Mouse (Mus musculus): ENCODE results near the gene Gm28374.
"Not testable (repeated sequence)": the region's sequence is repeated elsewhere in the genome, so short reads cannot be mapped to it uniquely, and the experiment has no call there.

Gene Gm28374

DNA sequence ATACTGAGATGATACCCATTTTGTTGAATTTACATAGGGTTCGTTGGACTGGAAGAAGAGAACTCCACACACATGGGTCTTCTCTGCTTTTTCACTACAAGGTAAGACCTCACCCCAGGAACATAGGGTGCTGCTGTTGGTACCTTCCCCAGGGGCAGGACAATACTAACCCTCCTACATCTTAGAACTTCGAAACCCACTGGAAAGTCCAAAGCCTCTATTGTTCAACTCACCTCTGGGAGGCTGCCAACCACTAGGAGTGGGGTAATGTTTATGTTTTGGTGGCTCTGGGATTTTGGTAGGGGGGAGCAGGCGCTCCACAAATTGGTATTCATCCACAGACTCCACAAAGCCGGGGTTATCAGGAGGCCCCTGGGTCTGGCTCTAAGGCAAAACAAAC lies 25.4 kb downstream of the Gm28374 start:
- DNase-seq (ENCODE audit: low spot score in 2 of 2): no peak

DNA sequence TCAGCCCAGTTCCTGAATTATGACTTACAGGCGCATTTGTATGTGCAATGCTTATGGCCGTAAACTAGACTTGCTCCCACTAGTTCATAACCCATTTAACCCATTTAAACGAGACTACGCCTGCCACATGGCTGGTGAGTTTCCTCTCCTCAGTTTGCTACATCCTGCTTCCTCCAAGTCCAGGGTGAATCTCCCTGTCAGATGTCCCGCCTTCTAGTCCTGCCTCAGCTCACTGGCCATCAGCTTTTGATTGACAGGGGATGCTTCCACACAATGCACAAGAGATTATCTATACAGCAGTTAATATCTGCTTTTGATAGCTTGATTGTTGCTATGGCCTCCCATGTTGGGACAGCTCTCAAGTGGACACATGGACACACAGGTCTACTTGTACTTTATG lies 27.8 kb downstream of the Gm28374 start:
- DNase-seq (ENCODE audit: low spot score in 2 of 2): no peak

GRCm38 (mm10) chr19:6052516-6052915 lies 29.5 kb downstream of the Gm28374 start:
- DNase-seq (ENCODE audit: low spot score in 2 of 2): no peak

DNA sequence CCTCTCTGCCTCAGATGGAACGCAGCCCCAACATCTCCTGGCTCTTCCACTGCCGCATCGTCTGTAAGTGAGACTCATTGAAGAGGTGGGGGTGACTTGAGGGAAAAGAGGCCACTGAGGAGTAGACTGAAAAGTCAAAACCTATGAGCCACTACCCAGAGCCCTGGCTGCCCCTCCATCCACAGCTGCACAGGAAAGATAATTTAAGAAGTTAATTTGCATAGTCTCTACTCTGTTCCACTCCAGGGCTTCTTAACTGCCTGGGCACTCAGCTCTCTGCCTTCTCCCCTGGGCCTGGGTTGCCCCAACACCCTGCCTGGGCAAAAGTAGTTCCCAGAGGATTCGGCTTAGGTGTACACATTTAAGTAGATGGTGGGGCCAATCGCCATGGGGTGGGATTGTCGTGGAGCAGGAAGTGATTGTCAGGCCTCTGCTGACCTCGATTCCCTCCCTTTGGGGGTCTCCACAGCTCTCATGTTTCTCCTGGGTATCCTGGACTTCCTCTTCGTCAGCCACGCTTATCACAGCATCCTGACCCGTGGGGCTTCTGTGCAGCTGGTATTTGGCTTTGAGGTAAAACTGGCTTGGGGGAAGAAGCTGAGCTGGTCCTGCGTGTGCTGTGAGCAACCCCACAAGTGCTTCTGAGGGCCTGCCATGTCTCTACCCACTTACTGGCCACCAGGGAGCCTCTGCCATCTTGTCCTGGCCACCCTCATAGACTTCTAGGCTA lies 33.2 kb downstream of the Gm28374 start:
- no peak for DNase-seq (ENCODE audit: low spot score in 2 of 2)

- DNase-seq (ENCODE audit: low spot score in 2 of 2): no peak
Measured at GRCm38 (mm10) chr19:6047899-6048166, 34.2 kb downstream of the Gm28374 start.

DNA sequence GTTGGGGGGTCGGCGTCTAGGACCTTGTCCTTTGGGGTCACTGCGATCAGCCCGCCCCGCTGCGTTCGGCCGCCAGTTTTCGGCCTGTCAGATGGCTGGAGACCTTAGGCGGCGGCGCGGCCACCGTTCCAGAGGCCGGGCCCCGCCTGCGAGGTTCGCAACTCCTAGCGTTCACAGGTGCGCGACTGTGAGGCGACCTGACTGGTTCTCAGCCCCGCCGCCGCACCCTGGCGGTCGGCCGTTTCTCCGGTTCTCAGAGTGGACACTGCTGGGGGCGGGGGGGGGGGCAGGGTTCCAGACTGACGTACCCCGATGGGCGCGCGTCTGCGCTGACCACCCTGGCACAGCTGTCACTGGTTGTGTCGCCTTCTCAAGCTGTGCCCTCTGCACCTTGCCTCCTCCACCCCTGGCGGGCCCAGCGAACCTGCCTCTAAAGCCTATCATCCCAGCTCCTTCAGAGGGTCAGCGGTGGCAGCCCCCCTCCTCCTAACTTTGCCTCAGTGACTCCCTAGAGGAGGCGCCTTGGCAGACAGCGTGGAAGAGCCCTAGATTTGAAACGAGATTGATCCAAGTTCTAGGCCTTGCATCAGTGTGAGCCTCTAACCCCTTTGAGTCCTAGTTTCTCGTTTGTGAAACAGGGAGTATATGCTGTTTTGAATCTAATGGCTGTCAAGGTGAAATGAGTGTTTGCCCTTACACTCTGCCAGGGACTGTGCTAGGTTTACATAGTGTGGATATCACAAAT lies 34.7 kb downstream of the Gm28374 start:
- no peak for DNase-seq (ENCODE audit: low spot score in 2 of 2)

- peak; percentile 79 to 80 for DNase-seq (ENCODE audit: low spot score in 2 of 2)
Measured at GRCm38 (mm10) chr19:6046294-6047153, 35.5 kb downstream of the Gm28374 start, which contains the start of gene Syvn1. Syvn1 (plus strand) TSS chr19:6046576.

GRCm38 (mm10) chr19:6045366-6046293 lies 36.4 kb downstream of the Gm28374 start:
- DNase-seq (ENCODE audit: low spot score in 2 of 2): no peak

DNA sequence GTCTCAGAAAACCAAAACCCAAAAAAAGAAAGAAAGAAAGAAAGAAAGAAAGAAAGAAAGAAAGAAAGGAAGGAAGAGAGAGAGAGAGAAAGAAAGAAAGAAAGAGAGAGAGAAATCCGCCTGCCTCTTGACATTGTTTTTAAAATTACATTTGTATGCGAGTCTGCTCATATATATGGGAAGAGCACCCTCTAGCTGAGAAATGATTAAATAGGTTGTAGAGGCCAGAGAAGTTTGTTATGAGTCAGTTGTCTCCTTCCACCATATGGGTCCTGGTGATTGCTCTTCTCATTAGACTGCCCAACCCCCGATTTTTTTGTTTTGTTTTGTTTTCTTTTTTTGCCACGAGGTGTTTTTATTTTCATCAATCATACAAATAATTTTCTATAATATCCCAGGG lies 38.0 kb downstream of the Gm28374 start:
- not testable (repeated sequence) for DNase-seq (ENCODE audit: low spot score in 2 of 2)

DNA sequence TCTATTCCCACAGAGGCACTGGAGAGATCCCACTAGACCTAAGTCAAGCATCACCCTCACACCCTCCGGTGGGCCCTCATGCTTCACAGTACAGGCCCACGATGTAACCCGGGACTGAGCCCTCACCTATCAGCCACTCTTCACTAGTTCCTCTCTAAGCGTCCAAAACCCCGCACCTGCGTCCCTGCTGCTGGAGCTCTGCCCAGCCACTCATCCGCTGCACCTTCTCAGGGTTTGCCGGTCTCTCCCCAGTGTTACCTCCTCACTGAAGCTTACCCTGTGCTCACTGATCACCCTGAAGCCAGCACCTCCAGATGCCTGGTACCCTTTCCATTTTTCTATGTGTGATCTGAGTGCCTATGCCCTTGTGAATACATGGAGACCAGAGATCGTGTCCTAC lies 39.8 kb downstream of the Gm28374 start:
- no peak for DNase-seq (ENCODE audit: low spot score in 2 of 2)

GRCm38 (mm10) chr19:6040002-6040401 lies 42.1 kb downstream of the Gm28374 start:
- DNase-seq (ENCODE audit: low spot score in 2 of 2): no peak

- no peak for DNase-seq (ENCODE audit: low spot score in 2 of 2)
Measured at GRCm38 (mm10) chr19:6038326-6038725, 43.7 kb downstream of the Gm28374 start.

GRCm38 (mm10) chr19:6037695-6038094 lies 44.4 kb downstream of the Gm28374 start:
- DNase-seq (ENCODE audit: low spot score in 2 of 2): no peak

GRCm38 (mm10) chr19:6035966-6036585 lies 46.0 kb downstream of the Gm28374 start:
- no peak for DNase-seq (ENCODE audit: low spot score in 2 of 2)

DNA sequence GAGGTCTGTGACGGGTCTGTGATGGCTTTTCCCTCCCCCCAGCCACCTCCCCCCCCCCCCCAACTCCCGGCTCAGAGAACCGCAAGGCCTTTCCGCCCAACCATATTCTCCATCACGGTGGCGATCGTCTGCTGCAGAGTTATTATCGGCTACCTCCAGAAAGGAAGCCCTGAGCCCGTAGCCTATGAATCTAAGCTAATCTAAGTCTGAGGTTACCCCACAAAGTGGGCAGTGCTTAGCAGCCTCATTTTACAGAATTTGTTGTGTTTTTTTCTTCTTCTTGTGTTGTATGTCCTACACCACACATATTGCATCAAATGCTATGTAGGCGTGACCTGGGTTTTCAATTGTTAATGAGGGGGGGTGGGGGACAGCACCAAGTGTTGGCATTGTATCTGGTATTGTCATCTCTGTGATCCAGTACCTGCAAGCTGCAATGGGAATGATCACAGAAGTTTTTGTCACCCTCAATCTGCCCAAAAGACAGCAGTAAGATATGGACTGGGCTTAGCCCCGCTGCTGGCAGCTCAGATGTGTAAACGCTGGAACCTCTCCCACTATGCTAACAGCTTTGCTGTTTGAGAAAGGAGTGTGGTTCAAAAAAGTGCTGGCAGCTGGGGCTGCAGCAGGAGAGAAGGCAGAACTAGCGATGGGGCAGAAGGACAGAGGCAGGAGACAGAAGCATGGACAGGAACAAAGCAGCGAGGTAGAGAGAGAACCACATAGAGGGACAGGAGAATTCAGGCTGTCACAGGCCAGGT lies 51.4 kb downstream of the Gm28374 start:
- DNase-seq (ENCODE audit: low spot score in 2 of 2): no peak

DNA sequence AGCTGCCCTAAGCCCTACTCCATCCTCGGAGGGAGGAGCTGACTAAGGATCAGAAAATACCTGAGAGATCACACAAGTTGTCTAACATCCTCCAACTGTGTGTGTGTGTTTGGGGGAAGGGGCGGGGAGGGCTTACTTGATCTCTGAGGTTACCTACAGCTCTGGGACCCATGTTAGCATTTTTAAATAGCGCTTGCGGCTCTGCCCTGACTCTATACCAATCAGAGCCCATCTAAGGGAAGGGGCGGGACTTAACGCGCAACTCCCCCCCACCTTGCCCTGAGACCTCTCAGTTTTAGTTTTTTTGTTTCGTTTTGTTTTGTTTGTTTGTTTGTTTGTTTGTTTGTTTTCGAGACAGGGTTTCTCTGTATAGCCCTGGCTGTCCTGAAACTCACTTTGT lies 52.6 kb downstream of the Gm28374 start:
- DNase-seq (ENCODE audit: low spot score in 2 of 2): no peak

- DNase-seq (ENCODE audit: low spot score in 2 of 2): no peak
Measured at GRCm38 (mm10) chr19:6028991-6029390, 53.1 kb downstream of the Gm28374 start.
